Mouse (Mus musculus) urinary bladder, adult 2 months (tissue): ENCODE measurements around the gene Usp3. TPM values are rescaled to one million over a fixed set of nuclear protein-coding genes. Genes with fewer than 3 reads are reported as not detected.

Experiments used
- DNase-seq: peaks from one replicate; pipeline ENCODE4 v3.0.0; 2022; ENCODE audit warnings: low spot score
- polyA plus RNA-seq: library from polyadenylated mRNA; depleted of rRNA; stranded (reverse); fragments of >200 nt; gene quantifications from 2 replicates; pipeline ENCODE4 v1.2.3, GENCODE M21; 2012

Gene Usp3
- polyA plus RNA-seq, 1 experiment, result 39.3 TPM

DNA sequence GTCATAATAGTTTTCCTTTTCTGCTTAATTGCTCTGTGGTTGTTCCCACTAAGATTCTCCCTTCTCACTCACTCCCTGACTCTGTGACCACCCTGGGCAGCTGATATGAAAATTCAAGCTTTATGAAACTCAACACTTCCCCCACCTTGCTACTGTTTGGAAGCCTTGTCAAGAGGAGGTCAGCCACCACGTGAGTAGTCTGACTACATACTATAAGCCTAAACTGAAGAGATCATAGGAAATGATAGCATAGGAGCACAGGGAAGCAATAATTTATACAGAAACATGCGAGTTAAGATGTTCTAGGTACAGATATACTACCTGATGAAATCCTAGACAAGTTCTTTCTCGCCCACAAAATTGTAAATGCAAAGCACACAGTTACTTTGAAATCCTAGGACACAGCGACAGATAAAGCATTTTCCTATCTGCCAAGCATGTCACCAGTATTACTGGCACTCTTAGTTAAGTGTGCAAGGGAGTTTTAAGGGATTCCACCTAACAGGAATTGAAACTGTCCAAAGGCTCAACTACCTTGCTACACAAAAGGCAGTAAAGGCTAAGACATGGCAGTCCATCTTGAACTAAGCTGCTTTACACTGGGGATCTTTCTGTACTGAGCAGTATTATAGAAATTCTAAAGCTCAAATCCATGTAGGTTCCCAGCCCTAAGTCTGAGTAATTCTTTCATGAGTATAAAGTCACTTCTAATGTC is 20.8 kb downstream of the Usp3 start:
- no peak for DNase-seq

DNA sequence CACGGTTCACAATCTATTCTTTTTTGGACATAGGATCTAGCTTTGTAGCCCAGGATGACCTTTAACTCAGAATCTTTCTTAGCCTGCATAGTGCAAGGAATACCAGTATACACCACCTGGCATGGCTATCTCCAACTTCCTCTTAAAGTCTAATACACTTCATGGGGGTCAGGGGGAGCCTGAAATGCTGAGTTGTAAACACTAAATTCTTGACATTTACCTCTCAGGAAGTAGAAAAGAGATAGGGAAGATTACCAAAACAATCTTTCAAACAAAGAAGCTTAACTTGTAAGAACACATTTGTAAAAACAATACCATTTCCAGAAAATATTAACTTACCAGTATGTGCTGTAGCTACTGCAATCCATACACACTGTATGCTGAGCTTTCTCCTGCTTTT is 30.7 kb downstream of the Usp3 start:
- no peak for DNase-seq

DNA sequence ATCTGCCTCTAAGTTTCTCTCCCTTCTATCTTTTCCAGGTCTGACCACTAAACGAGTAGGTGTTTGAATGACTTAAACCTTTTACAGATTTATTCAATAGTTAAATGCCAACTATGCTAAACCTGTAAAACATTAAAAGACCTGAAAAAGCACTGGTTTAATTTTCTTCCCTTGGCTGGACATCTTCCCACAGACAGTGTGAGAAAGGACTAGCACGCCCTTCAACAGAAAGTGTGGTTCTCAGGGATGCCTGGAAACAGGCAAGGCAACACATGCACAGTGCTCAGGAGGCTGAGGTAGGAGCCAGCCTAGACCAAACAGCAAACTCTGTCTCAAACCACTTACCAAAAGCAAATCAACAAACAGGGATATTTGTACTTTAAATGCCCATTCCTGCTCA is 31.4 kb downstream of the Usp3 start:
- DNase-seq, result no peak

DNA sequence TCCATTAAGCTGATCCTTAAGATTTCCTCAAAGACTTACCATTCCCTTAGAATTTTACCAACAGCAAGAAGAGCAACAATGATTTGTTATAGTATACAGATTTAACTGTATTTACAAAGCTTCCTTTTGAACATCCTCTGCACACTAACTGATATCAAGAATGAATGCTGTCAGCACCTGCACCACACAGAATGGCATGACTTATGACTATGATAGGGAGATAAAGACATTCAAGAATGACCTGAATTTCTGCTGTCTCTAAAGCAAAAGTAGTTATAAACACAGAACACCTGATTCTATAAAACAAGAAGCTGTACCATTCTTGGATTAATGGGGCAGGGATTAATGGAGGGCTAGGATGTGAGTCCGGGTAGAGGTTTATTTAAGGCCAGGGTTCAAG is 32.2 kb downstream of the Usp3 start:
- no peak for DNase-seq

DNA sequence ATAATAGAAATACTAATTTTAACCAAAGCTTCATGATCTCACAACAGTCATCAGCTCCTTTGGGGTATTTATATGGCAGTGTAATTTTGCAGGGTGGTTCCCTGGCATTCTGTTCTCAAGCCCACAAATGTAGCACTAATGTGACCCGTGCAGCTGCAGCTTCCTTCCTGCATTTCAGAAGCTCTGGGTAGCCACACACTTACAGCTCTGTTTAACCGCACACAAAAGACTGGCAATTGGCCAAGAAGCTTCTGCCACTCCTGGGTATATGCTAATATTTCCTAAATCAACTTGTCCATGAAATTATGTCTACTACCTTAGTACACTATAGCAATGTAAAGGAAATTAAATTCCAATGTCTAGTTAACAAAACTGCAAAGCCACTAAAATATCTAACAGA is 32.6 kb downstream of the Usp3 start:
- DNase-seq, result no peak

DNA sequence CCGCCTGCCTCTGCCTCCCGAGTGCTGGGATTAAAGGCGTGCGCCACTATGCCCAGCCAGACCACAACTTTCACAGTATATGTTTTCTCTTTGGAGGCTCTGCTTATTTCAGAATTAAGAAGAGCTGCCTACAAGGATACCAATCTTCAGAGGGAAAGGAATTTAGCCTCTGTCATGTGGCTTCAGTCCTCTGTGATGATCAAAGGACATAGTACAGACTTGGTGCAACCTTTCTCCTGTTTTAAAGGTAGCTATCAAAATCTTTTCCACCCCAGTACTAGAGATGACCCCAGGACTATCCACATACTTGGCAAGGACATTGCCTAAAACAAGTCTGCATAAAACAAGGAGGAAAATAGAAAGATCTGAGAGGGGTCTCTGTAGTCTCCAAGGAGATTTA is 34.0 kb downstream of the Usp3 start:
- DNase-seq, result no peak

DNA sequence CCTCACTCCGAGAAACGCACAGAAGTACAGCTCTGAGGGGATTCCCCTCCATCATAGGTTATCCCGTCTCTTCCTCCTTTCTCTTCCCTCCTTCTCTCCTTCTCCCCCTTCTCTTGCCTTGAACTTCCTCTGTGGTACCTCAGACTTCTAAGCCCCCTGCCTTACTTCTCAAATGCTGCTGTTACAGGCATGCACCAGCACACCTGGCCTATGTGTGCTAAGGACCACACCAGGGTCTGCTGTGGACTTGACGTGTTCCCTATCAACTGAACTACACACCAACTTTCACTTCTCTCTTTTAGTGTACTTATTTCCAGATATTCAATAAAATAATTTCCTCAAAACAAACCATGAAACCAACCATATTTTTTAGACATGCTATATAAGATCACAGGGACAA is 50.2 kb downstream of the Usp3 start:
- DNase-seq, result no peak

DNA sequence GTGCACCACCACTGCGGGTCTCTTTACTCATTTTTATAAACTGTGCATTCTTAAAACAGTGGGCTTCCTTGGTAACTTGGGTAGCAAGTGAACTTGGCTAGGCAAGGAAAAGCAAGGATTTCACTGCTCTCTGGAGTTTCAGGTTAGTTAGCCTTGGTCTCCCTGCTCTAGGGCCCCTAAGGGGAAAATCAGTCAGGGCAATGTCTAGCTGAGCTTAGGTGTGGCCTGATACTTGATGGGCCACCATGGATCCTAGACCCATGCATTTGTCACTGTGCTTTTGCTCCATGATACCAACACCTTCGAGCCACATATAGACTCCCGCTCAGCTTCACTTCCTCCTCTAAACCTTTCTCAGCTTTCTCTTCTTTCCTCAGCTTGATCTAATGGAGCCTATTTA is 71.3 kb downstream of the Usp3 start:
- no peak for DNase-seq

DNA sequence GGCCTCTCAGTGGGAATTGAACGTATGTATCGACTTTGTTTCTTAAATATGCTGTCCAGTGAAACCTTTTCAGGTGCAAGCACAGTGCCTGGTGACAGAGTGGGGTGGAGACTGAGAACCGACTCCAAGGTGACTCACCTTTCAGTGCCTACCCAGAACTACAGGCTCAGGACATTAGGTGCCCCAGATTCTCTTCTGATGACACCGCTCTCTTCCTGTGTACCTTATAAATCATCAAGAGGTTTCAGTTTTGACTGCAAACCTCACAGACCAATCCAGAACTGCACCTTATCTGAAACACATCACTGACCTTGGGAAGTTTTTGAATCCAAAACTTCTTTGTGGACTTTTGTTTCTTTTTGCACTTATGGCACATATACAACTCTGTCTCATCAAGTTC is 72.6 kb downstream of the Usp3 start:
- DNase-seq, result no peak

DNA sequence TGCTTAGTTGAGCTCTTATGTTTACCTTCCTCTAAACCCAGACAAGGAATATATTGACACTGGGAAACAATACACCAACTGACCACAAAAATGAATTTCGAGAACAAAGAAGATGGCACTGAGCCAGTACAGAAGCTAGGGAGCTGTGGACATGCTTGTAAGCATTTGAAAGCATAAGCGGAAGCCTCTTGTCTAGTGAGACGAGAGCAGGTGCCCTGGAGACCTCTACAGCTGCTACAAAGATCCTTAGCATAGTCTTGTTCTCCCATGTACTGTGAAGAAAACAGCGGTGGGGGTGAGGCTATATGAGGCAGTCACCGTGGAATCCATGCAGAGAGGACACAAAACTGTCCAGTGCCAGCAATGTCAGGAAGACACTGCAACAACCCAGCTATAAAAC is 74.0 kb downstream of the Usp3 start:
- DNase-seq, result no peak

DNA sequence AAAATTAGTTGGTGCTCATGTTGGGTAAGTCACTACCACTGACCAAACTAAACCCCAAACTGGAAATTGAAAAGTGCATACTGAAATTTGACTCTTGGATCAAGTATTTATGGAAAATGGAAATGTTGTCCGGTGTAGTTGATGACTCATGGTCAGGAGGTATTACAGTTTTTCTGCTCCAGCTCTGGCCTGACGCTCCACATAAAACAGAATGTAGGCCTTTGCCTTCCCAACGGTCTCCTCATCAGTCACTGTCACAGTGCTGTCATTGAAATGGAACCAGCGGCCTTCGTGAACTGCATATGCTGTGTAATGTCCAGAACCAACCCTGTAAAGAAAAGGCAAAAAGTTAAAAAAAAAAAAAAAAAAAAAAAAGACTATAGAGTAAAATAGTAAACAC is 74.7 kb downstream of the Usp3 start:
- DNase-seq, result no peak

DNA sequence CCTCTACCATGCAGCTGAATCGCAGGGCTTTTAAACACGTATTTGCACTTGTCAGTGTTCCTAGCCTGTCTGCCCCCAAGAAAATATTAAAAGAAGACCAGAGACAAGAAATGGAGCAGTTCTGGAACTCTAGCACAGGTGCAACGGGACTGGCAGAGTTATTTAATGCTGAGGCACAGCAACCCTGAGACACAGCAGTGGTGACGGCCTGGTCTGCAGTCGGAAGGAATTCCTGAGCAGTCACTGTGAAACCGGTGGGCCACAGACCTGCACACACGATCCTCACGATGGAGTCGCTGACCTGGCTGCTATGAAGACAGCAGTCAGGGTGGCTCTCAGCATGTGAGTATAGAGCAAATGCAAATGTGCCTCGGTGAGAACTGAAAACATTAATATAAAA is 75.2 kb downstream of the Usp3 start:
- no peak for DNase-seq

DNA sequence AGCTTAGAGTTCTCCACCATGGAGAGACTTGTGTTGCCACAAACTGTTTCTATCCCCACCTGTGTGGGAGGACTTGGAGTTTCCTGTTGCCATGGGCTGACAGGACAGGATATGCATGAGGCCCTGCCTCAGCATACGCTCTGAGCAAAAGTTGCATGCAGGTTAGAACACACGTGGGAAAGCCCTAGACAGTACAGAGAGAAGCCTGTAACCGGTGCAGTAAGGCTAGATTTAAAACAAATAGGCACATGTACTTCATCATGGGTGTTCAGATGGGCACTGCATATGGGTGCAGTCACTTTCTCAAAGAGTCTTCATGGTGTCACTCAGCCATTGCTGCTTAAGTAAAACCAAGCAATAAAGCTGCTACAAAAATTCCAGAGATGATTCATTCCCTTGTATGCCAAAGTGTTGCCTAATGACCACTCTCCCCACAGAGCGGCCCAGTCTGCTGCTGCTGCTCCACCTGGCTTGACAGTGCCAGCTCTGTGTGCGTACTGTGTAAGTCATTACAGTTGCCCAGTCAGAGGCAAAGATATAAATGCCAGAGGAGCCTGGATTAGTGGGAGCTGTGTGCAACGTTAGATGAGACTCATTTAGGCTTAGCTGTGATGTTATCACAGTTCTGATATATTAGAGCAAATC is 76.5 kb downstream of the Usp3 start:
- no peak for DNase-seq

DNA sequence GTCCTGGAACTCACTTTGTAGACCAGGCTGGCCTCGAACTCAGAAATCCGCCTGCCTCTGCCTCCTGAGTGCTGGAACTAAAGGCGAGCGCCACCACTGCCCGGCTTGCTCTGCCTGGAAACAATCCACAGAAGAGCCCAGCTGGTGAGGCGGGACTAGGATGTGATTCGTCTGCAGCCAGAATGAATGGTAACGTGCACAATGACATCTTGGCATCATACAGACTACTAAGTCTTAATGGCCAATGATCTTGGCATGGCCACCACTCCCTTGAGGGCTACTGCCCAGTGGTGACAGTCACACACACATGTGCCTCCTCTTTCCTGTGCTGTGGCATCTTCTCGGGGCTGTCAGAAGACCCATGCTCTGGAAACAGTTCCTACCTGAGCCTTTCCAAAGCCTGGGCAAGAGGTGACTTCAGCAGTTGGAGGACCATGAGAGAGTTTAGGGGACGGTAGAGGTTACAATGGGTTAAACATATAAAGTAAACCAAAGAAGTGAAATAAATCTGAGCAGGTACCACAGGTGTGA is 77.2 kb downstream of the Usp3 start:
- DNase-seq, result no peak

DNA sequence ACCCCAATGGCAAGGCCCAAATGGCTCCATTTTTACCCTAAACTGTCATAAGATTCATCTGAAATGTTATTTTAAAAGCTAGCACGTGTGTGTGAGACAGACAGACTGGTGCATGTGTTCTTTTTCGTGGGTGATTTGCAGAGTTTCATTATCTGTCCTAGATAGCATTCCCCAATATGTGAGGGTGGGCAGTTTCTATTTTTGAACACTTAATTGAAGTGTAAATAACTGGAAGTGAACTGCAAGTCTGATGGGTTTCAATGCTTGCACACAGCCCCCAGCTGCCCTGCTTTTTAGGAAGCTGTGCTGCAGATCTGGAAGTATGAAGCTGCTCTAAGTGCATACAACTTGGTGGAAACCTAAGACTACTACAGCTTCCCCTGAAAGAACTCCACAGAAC is 77.8 kb downstream of the Usp3 start:
- no peak for DNase-seq

DNA sequence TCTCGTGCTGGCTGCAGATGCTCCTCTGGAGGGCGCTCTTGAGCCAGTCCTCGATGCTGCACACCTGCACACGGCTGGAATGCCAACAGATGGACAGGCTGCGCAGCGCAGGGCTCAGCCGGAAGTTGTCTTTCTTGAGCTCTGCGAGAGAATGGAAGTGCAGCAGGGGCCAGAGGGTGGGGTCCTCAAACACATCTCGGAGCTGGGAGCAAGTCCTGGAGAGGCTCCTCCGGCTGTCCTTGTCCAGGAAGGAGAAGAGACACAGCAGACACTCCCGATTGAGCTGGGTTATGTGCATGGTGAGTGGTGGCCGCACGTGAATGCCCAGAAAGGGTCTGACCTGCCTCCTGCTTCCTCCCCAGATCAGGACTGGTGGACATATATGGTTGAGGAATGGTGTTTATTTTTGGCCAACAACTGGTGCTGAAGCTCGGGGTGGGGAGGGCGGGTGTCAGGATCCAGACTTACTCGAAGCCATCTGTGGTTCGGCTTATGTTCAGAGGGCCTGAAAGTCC is 78.6 kb downstream of the Usp3 start, which contains the start of gene Fbxl22:
Gene Fbxl22, minus strand, starts transcription at position 338 of the 515 bp plus-strand sequence.
- DNase-seq, result peak; percentile 56

DNA sequence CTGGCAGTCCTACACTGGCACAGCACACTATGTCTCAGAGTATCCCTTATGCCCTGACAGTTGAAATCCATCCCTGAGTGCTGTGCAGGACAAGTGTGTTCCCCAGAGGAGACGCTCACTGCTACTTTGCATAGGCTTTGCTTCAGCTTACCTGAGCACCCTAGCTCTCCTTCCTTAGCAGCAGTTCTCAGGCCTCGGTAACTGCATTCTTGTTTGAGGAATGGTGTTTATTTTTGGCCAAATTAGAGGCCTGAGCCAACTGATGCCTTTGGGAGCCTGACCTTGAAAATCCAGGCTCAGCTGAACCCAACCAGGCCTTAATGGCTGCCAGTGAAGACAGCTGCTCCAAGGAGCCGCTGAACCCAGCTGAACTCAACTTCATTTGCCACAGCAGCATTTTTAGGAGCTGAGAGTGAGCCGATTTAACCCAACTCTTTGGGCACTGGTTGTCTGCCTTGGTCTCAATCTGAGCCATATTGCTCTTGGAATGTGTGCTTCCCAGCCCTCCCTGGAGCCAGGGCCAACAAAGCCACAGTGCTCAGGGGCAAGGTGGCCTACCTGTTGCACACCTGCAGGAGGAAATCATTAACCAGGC is 79.2 kb downstream of the Usp3 start:
- no peak for DNase-seq

DNA sequence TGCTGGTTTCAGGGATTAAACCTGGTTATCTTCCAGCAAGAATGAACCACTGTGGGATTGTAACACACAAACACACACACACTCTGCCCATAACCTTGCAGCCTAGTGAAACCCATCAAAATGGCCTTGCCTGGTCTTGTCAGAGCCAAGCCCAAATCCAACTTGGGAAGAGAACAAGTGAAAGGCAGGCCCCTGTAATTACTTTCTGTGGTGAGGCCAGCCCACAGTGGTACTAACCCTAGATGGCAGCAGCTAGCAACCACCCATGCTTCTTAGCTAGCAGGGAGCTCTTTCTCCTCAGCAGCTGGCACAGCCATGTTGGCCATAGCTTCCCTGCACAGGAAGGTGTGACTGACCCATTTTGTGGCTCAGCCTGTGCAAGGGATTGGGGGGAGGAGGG is 79.8 kb downstream of the Usp3 start:
- DNase-seq, result no peak

DNA sequence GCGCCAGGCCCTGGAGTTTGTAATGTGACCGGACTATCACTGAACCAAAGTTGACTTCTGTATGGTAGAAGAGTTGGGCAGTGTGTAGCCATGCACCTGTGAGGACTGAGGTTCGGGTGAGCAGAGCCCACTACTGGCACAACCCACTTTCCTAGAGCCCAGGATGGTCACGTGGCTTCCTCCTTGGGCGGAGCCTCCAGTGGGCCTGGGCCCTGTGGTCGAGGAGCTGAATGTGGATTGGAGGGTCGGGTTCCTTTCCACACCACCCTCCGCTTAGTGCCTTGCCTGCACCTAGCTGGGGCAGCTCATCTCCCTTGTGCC is 80.6 kb downstream of the Usp3 start:
- peak; percentile 72 for DNase-seq

DNA sequence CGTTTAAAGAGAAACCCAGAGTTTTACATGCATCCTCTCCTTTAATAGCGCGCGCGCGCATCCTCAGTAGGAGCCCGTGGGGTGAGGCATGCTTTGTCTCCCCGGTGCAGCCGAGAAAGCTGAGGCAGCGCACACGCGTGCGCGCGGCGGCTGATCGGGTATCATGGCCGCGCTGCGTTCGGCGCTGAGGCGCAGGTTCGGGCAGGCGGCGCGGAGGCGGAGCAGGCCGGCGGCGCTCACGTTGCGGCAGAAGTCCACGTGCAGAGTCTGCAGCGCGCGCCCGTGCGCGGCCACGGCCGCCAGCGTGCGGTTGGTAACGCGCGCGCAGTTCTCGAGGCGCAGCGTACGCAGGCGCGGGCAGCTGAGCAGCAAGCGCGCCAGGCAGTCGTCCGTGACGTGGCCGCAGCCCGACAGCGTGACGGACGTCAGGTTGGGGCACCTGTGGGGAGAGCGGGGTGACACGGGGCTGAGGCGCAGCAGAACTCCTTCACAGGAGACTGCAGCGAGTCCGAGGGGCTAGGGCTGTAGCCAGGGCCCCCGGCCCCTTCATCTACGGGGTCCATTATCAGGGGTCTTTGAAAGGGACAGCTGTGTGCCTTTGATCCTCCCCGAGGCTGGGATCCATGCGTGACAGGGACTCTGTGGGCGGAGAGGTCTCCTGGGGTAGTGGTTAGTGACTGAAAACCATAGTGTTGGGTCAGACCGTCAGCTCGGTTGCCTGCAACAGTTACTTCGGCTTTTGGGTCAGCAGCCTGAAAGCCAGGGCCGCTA is 81.2 kb downstream of the Usp3 start:
- DNase-seq, result peak; percentile 89

DNA sequence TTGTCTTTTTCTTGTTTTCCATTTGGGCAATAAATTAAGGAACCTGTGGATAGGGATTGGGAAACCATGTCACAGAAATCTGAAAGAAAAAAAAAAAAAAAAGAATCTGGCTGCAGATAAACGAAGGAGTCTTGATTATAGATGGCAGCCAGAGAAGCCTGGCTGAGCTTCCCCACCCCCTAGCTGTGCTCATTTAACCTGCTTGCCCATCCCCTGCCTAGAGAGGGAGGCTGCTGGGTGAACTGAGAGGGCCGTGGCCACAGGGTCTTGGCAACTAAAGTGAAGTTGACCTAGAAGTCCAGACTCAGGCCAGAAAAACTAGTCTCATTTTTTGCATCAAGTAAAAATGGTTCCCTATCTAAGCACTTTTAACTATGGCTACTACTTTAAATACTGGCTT is 82.0 kb downstream of the Usp3 start:
- no peak for DNase-seq

DNA sequence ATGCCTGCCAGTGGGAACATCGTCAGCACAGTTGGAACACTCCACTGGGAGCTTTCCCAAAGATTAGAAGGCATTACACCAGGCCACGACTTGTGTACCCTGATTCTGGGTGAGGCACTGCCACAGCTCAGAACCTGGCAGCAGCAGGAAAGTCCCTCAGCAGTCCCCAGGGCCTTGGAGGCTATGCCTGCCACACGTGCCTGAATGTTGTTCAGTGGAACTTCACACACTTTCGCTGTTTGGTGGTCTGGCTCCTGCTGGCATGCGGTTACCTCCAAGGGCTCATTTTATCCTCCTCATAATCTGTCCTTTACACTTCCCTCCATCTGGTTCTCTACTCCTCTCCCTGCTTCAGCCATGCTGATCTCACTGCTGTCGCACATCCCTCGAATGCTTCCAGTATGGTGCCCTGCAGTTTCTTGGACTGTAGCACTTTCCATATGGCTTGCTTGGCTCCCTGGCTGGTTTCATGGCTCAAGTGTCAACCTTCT is 82.5 kb downstream of the Usp3 start:
- DNase-seq, result no peak
